Mouse (Mus musculus): Measurements from ENCODE around the gene Sh3glb1. TPM values are rescaled to one million over a fixed set of nuclear protein-coding genes. Genes with fewer than 3 reads are reported as not detected.

The Sh3glb1 gene
- polyA plus RNA-seq, 1 experiment, result 106 TPM

- TF ChIP-seq MYOD1 (IDR thresholded peaks at IDR 0.05; ENCODE audit: control insufficient read depth, insufficient read length, low read depth) (peak; percentile 61), MYOG (IDR thresholded peaks at IDR 0.05; ENCODE audit: control insufficient read depth, extremely low read depth, insufficient read length) (no peak)
- H3ac ChIP-seq (ENCODE audit: control insufficient read depth, insufficient read length, low read depth), result no peak overlapping the region
- no peaks in the 10 kb centered on the region for H3K79me3 ChIP-seq (ENCODE audit: low read depth)
- H3K27me3 ChIP-seq (ENCODE audit: control insufficient read depth, insufficient read depth, insufficient read length), result no peaks in the 10 kb centered on the region
- no peaks in the 10 kb centered on the region for H3K36me3 ChIP-seq (ENCODE audit: control insufficient read depth, insufficient read depth)
- H3K4me3 ChIP-seq (ENCODE audit: insufficient read depth, poor library complexity, severe bottlenecking), result no peak overlapping the region
- no peaks in the 10 kb centered on the region for H3K79me2 ChIP-seq (ENCODE audit: control insufficient read depth, insufficient read depth)
Measured at GRCm38 (mm10) chr3:144638110-144638509, 82.0 kb downstream of the Sh3glb1 start.

GRCm38 (mm10) chr3:144635236-144635635 lies 84.9 kb downstream of the Sh3glb1 start:
- no peak overlapping the region for H3K4me3 ChIP-seq (ENCODE audit: insufficient read depth, poor library complexity, severe bottlenecking)
- H3K27me3 ChIP-seq (ENCODE audit: control insufficient read depth, insufficient read depth, insufficient read length), result no peaks in the 10 kb centered on the region
- H3ac ChIP-seq (ENCODE audit: control insufficient read depth, insufficient read length, low read depth), result no peak overlapping the region
- no peaks in the 10 kb centered on the region for H3K79me2 ChIP-seq (ENCODE audit: control insufficient read depth, insufficient read depth)
- TF ChIP-seq FOSL1 (IDR thresholded peaks at IDR 0.05; ENCODE audit: insufficient read depth, low read length, poor library complexity, severe bottlenecking) (no peak), USF1 (IDR thresholded peaks at IDR 0.05; ENCODE audit: low read depth) (no peak), MYOG (IDR thresholded peaks at IDR 0.05; ENCODE audit: control insufficient read depth, extremely low read depth, insufficient read length) (no peak), CEBPB (IDR thresholded peaks at IDR 0.05; ENCODE audit: low read depth) (no peak), MAX (IDR thresholded peaks at IDR 0.05) (no peak), MYOD1 (IDR thresholded peaks at IDR 0.05; ENCODE audit: control insufficient read depth, insufficient read length, low read depth) (no peak), CTCF (IDR thresholded peaks at IDR 0.05; ENCODE audit: control insufficient read depth, insufficient read depth, insufficient read length) (no peak)
- H3K79me3 ChIP-seq (ENCODE audit: low read depth), result no peaks in the 10 kb centered on the region
- H3K36me3 ChIP-seq (ENCODE audit: control insufficient read depth, insufficient read depth), result no peaks in the 10 kb centered on the region

Other genes with a start within 250 kb of the Sh3glb1 start
- 20.3 TPM for gene Hs2st1, start 150.2 kb downstream of the Sh3glb1 start, polyA plus RNA-seq (2012; fragmentation: generic; extraction: Trizol)
- 296 TPM for gene Selenof, start 150.0 kb downstream of the Sh3glb1 start, polyA plus RNA-seq (2012; fragmentation: generic; extraction: Trizol)
- 0.12 TPM for gene Clca3a1, start 40.6 kb upstream of the Sh3glb1 start, polyA plus RNA-seq (2012; fragmentation: generic; extraction: Trizol)
- not detected for gene Clca3a2, start 99.2 kb upstream of the Sh3glb1 start, polyA plus RNA-seq (2012; fragmentation: generic; extraction: Trizol)
- gene Clca3b, start 129.0 kb upstream of the Sh3glb1 start, polyA plus RNA-seq (2012; fragmentation: generic; extraction: Trizol), result 0.01 TPM
- not detected for gene Clca4b, start 212.2 kb upstream of the Sh3glb1 start, polyA plus RNA-seq (2012; fragmentation: generic; extraction: Trizol)